Mouse (Mus musculus) forebrain, embryonic 16.5 days (tissue): ENCODE results near the gene Syngap1. TPM values are rescaled to one million over a fixed set of nuclear protein-coding genes. Genes with fewer than 3 reads are reported as not detected.
"Not testable (repeated sequence)": the region's sequence is repeated elsewhere in the genome, so short reads cannot be mapped to it uniquely, and the experiment has no call there.

Experiments used
- ATAC-seq: fragments of 200-750 bp; cut with Nextera tagmentation; 2 replicates; pipeline ENCODE4 v1.8.0; 2017; ENCODE audit warnings: mild to moderate bottlenecking, moderate library complexity
- H3K27ac ChIP-seq: fragments of 300-500 bp; sonication (generic); 2 replicates; pipeline ENCODE4 v1.5.1; 2014; ENCODE audit warnings: low read length, control low read depth
- H3K27me3 ChIP-seq: fragments of 300-500 bp; sonication (generic); replicated peaks from 2 replicates; pipeline ENCODE4 v1.6.1; 2014; ENCODE audit warnings: low read length; ENCODE audit not compliant: control insufficient read depth, insufficient read depth
- H3K36me3 ChIP-seq: fragments of 300-500 bp; sonication (generic); 2 replicates; pipeline ENCODE4 v1.6.1; 2014; ENCODE audit not compliant: control insufficient read depth, insufficient read depth
- H3K4me1 ChIP-seq: fragments of 300-500 bp; sonication (generic); replicated peaks from 2 replicates; pipeline ENCODE4 v1.6.1; 2014; ENCODE audit warnings: low read length; ENCODE audit not compliant: control insufficient read depth, insufficient read depth
- H3K4me2 ChIP-seq: fragments of 300-500 bp; sonication (generic); 2 replicates; pipeline ENCODE4 v1.6.1; 2014; ENCODE audit warnings: mild to moderate bottlenecking, low read length, control low read depth
- H3K4me3 ChIP-seq: fragments of 300-500 bp; sonication (generic); replicated peaks from 2 replicates; pipeline ENCODE4 v1.5.1; 2014; ENCODE audit warnings: mild to moderate bottlenecking, low read length, control low read depth
- H3K9ac ChIP-seq: fragments of 300-500 bp; sonication (generic); replicated peaks from 2 replicates; pipeline ENCODE4 v1.6.1; 2014; ENCODE audit warnings: low read depth, low read length, control low read depth
- H3K9me3 ChIP-seq: fragments of 300-500 bp; sonication (generic); 2 replicates; pipeline ENCODE4 v1.6.1; 2016; ENCODE audit warnings: low read length; ENCODE audit not compliant: control insufficient read depth
- WGBS: fragments of 180-500 bp; shearing (Covaris S2); extraction: QIAGEN DNeasy Blood & Tissue Kit; methylation state at CpG from one replicate; pipeline ENCODE4 v1.1.7; 2014; 5-methylcytosine and 5-hydroxymethylcytosine counted together
- polyA plus RNA-seq: library from polyadenylated mRNA; unstranded; fragments of >200 nt; fragmentation: Nextera tagmentation; extraction: Ambion mirVana; gene quantifications from 2 replicates; pipeline ENCODE4 v1.2.1, GENCODE M21; 2015

Syngap1 gene
- polyA plus RNA-seq, 1 experiment from 2014 or later = 5.4 TPM

- H3K27me3 ChIP-seq = no peaks in the 10 kb centered on the region
- peak within 1 kb of the TSS; percentile 54 for H3K9ac ChIP-seq
- peak; percentile 99 for ATAC-seq
- under 1% methylated on average over 63 of the region's 72 CpGs for WGBS
- peak within 1 kb of the TSS; percentile 67 for H3K4me2 ChIP-seq
- no peak within 1 kb of the TSS; the same call in 1 of the 2 replicates for H3K27ac ChIP-seq
- H3K36me3 ChIP-seq = no peaks in the 10 kb centered on the region
- H3K4me1 ChIP-seq = peaks cover 7% of the 10 kb centered on the region
- H3K9me3 ChIP-seq = no peaks in the 10 kb centered on the region
- peak within 1 kb of the TSS; percentile 55 for H3K4me3 ChIP-seq
Observed at GRCm38 (mm10) chr17:26916711-26917482, 24.2 kb upstream of the Syngap1 start, which contains the start of gene Kifc5b. Gene Kifc5b, plus strand, starts transcription at chr17:26917091.

- ATAC-seq, H3K9me3 ChIP-seq, H3K4me1 ChIP-seq, H3K27ac ChIP-seq, H3K36me3 ChIP-seq, H3K27me3 ChIP-seq: not testable (repeated sequence)
- Histone ChIP-seq H3K9ac (peak overlapping the region; percentile 54), H3K4me2 (peak overlapping the region; percentile 67), H3K4me3 (peak overlapping the region; percentile 55)
- WGBS = under 1% methylated on average over 12 of the region's 12 CpGs
Observed at GRCm38 (mm10) chr17:26917560-26917959, 23.5 kb upstream of the Syngap1 start.

GRCm38 (mm10) chr17:26918343-26918742 is 22.7 kb upstream of the Syngap1 start:
- Histone ChIP-seq H3K4me2 (0 out of 2 replicates have a peak overlapping the region, but pooled peaks have one; percentile 26), H3K27me3 (no peaks in the 10 kb centered on the region), H3K4me1 (peaks cover 7% of the 10 kb centered on the region), H3K9me3 (no peaks in the 10 kb centered on the region), H3K4me3 (0 out of 2 replicates have a peak overlapping the region, but pooled peaks have one; percentile 5), H3K27ac (no peak overlapping the region), H3K9ac (no peak overlapping the region), H3K36me3 (no peaks in the 10 kb centered on the region)
- 74% methylated on average over 2 of the region's 2 CpGs for WGBS
- no peak for ATAC-seq

GRCm38 (mm10) chr17:26919516-26919915 is 21.5 kb upstream of the Syngap1 start:
- H3K4me3 ChIP-seq, H3K27ac ChIP-seq, ATAC-seq, H3K4me2 ChIP-seq, H3K9ac ChIP-seq, H3K4me1 ChIP-seq, H3K27me3 ChIP-seq, H3K9me3 ChIP-seq, H3K36me3 ChIP-seq: not testable (repeated sequence)
- WGBS = 89% methylated on average over 2 of the region's 2 CpGs

- not testable (repeated sequence) for H3K27ac ChIP-seq, H3K4me3 ChIP-seq, H3K9me3 ChIP-seq, H3K4me2 ChIP-seq, ATAC-seq, H3K36me3 ChIP-seq, H3K9ac ChIP-seq, H3K4me1 ChIP-seq, H3K27me3 ChIP-seq
- WGBS = 95% methylated on average over 5 of the region's 6 CpGs
Observed at GRCm38 (mm10) chr17:26922368-26922767, 18.7 kb upstream of the Syngap1 start.

GRCm38 (mm10) chr17:26925414-26925813 is 15.6 kb upstream of the Syngap1 start:
- H3K4me3 ChIP-seq, H3K9ac ChIP-seq, H3K27ac ChIP-seq, H3K27me3 ChIP-seq, ATAC-seq, H3K4me1 ChIP-seq, H3K9me3 ChIP-seq, H3K4me2 ChIP-seq, H3K36me3 ChIP-seq: not testable (repeated sequence)
- 96% methylated on average over 9 of the region's 9 CpGs for WGBS

- H3K4me2 ChIP-seq, H3K36me3 ChIP-seq, H3K27me3 ChIP-seq, H3K9ac ChIP-seq, H3K4me3 ChIP-seq, ATAC-seq, H3K27ac ChIP-seq, H3K9me3 ChIP-seq: not testable (repeated sequence)
- WGBS = 69% methylated on average over 7 of the region's 7 CpGs
- peaks cover 14% of the 10 kb centered on the region for H3K4me1 ChIP-seq
Observed at GRCm38 (mm10) chr17:26931795-26932194, 9.3 kb upstream of the Syngap1 start.

- H3K9me3 ChIP-seq = no peaks in the 10 kb centered on the region
- H3K27me3 ChIP-seq = no peaks in the 10 kb centered on the region
- H3K4me2 ChIP-seq = peak within 1 kb of the TSS; percentile 87
- WGBS = under 1% methylated on average over 36 of the region's 43 CpGs
- peak within 1 kb of the TSS; percentile 90 for H3K27ac ChIP-seq
- H3K36me3 ChIP-seq = 0 out of 2 replicates have a peak, but pooled peaks cover 2% of the 10 kb centered on the region
- H3K4me1 ChIP-seq = peaks cover 18% of the 10 kb centered on the region
- H3K4me3 ChIP-seq = peak within 1 kb of the TSS; percentile 78
- peak within 1 kb of the TSS; percentile 73 for H3K9ac ChIP-seq
- ATAC-seq = peak; percentile 85
Observed at GRCm38 (mm10) chr17:26932839-26933398, 8.1 kb upstream of the Syngap1 start, which contains the start of gene Phf1. Gene Phf1, plus strand, starts transcription at chr17:26933052.

GRCm38 (mm10) chr17:26933419-26933818 is 7.6 kb upstream of the Syngap1 start:
- peak overlapping the region; percentile 78 for H3K4me3 ChIP-seq
- H3K27me3 ChIP-seq = no peaks in the 10 kb centered on the region
- ATAC-seq = peak; percentile 18; the same call in 1 of the 2 replicates
- 0 out of 2 replicates have a peak, but pooled peaks cover 2% of the 10 kb centered on the region for H3K36me3 ChIP-seq
- peak overlapping the region; percentile 73 for H3K9ac ChIP-seq
- peak overlapping the region; percentile 87 for H3K4me2 ChIP-seq
- no peaks in the 10 kb centered on the region for H3K9me3 ChIP-seq
- peaks cover 23% of the 10 kb centered on the region for H3K4me1 ChIP-seq
- 10% methylated on average over 13 of the region's 13 CpGs for WGBS
- peak overlapping the region; percentile 90 for H3K27ac ChIP-seq
